Mouse (Mus musculus) ES-E14 (cell line): Measurements from ENCODE around the gene Mgrn1. TPM values are rescaled to one million over a fixed set of nuclear protein-coding genes. Genes with fewer than 3 reads are reported as not detected.

ENCODE experiments used
- DNase-seq: peaks from one replicate; pipeline ENCODE4 v3.0.0-alpha.2; 2013; ENCODE audit warnings: low read depth, low spot score
- H3K27ac ChIP-seq: 2 replicates; pipeline ENCODE4 v1.5.1; 2012; ENCODE audit warnings: low read depth, mild to moderate bottlenecking, low read length, moderate library complexity, mixed read lengths; ENCODE audit not compliant: poor library complexity, insufficient read depth, severe bottlenecking
- H3K36me3 ChIP-seq: 2 replicates; pipeline ENCODE4 v1.6.1; 2012; ENCODE audit warnings: mild to moderate bottlenecking, low read length, moderate library complexity, mixed read lengths; ENCODE audit not compliant: control insufficient read depth, poor library complexity, insufficient read depth, severe bottlenecking
- H3K4me1 ChIP-seq, 2 experiments: fragments of 150-350 bp in 1 of 2; sonication (generic) in 1 of 2; 2 replicates each; pipeline ENCODE4 v1.6.1; 2012; ENCODE audit warnings: low read length in 2 of 2, mild to moderate bottlenecking in 1 of 2, mixed read lengths in 1 of 2; ENCODE audit not compliant: control insufficient read depth in 2 of 2, insufficient read depth in 2 of 2, poor library complexity in 1 of 2
- H3K4me3 ChIP-seq, 2 experiments: fragments of 150-350 bp in 1 of 2; sonication (generic) in 1 of 2; 2 replicates each; pipeline ENCODE4 v1.5.1; 2012; ENCODE audit warnings: low read length in 2 of 2, low read depth in 1 of 2, mild to moderate bottlenecking in 1 of 2, mixed read lengths in 1 of 2; ENCODE audit not compliant: insufficient read depth in 1 of 2, poor library complexity in 1 of 2, severe bottlenecking in 1 of 2
- H3K9ac ChIP-seq: 2 replicates; pipeline ENCODE4 v1.6.1; 2012; ENCODE audit warnings: low read depth, mild to moderate bottlenecking, low read length, mixed read lengths; ENCODE audit not compliant: poor library complexity, insufficient read depth, severe bottlenecking
- H3K9me3 ChIP-seq: fragments of 150-350 bp; sonication (generic); 2 replicates; pipeline ENCODE4 v1.6.1; 2012; ENCODE audit warnings: low read depth, mild to moderate bottlenecking, low read length; ENCODE audit not compliant: control insufficient read depth, insufficient read depth
- CHD2 ChIP-seq: IDR thresholded peaks from 2 replicates; pipeline ENCODE4 v1.6.1; 2014; ENCODE audit warnings: mild to moderate bottlenecking, low read depth, low read length, inconsistent platforms
- HCFC1 ChIP-seq: IDR thresholded peaks from 2 replicates; pipeline ENCODE4 v1.6.1; 2012; ENCODE audit warnings: low read length, inconsistent platforms, borderline replicate concordance; ENCODE audit not compliant: insufficient read depth
- MAFK ChIP-seq: IDR thresholded peaks from 2 replicates; pipeline ENCODE4 v1.6.1; 2014; ENCODE audit warnings: mild to moderate bottlenecking, low read depth, low read length, inconsistent platforms; ENCODE audit not compliant: insufficient read depth
- ZC3H11A ChIP-seq: IDR thresholded peaks from 2 replicates; pipeline ENCODE4 v1.6.1; 2012; ENCODE audit warnings: low read depth, mild to moderate bottlenecking, inconsistent platforms, low read length, borderline replicate concordance
- ZNF384 ChIP-seq: IDR thresholded peaks from 2 replicates; pipeline ENCODE4 v1.6.1; 2012; ENCODE audit warnings: low read depth, low read length, inconsistent platforms
- in situ Hi-C, 2 experiments: fragments of 600-800 bp; cut with MboI; formaldehyde crosslinking; loops; one replicate each; pipeline ENCODE4 v1.15.1; 2025; ENCODE audit warnings: low sequenced_read_pairs in 2 of 2, inconsistent platforms in 1 of 2; ENCODE audit not compliant: unreplicated experiment in 2 of 2
- total RNA-seq: library from RNA; depleted of rRNA; stranded (reverse); fragments of 300-350 nt; gene quantifications from 2 replicates; pipeline ENCODE4 v1.2.3, GENCODE M21; 2012

Gene Mgrn1
- total RNA-seq, 1 experiment: 24.0 TPM

DNA sequence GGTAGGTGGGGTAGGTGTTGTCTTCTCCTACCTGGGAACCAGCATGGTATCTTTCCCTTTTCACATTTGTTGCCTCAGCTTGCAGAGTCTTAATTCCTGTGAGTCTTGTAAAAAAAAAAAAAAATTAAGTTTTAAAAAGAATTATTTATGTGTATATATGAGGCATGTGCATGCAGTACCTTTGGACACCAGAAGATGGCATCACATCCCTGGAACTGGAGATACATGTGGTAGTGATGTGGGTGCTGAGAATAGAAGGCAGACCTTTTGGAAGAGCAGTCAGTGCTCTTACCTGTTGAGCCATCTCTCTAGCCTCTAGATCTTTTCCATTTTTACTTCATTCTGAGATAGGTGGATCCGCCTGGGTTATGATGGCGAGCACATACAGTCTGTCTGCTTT, 23.7 kb downstream of the Mgrn1 start:
- Histone ChIP-seq H3K9ac (no peak overlapping the region), H3K4me3 (no peak overlapping the region), H3K36me3 (peaks cover 12% of the 10 kb centered on the region; the same call in 1 of the 2 replicates), H3K4me1 (peaks cover 7 to 8% of the 10 kb centered on the region in 2 experiments; a peak in 3 of 4 replicates), H3K9me3 (no peaks in the 10 kb centered on the region), H3K27ac (no peak overlapping the region)
- no peak for DNase-seq
- in situ Hi-C loops: no loop called here
- TF ChIP-seq ZC3H11A (no peak), MAFK (no peak), HCFC1 (no peak), ZNF384 (no peak), CHD2 (no peak)

GRCm38 (mm10) chr16:4910758-4911157, 24.7 kb downstream of the Mgrn1 start:
- DNase-seq: no peak
- TF ChIP-seq HCFC1: no peak
- TF ChIP-seq ZNF384: no peak
- TF ChIP-seq CHD2: no peak
- TF ChIP-seq MAFK: no peak
- no peak for TF ChIP-seq ZC3H11A
- no peaks in the 10 kb centered on the region for H3K9me3 ChIP-seq
- H3K4me1 ChIP-seq: peaks cover 7 to 8% of the 10 kb centered on the region in 2 experiments; a peak in 3 of 4 replicates
- no peak overlapping the region for H3K4me3 ChIP-seq
- in situ Hi-C loops: no loop called here
- H3K36me3 ChIP-seq: peaks cover 14% of the 10 kb centered on the region; the same call in 1 of the 2 replicates
- no peak overlapping the region for H3K9ac ChIP-seq
- H3K27ac ChIP-seq: no peak overlapping the region

- no peaks in the 10 kb centered on the region for H3K9me3 ChIP-seq
- TF ChIP-seq CHD2 (no peak), ZC3H11A (no peak), MAFK (no peak), HCFC1 (no peak), ZNF384 (no peak)
- H3K4me3 ChIP-seq: no peak overlapping the region
- peaks cover 19% of the 10 kb centered on the region; the same call in 1 of the 2 replicates for H3K36me3 ChIP-seq
- DNase-seq: no peak
- H3K4me1 ChIP-seq: peaks cover 7 to 14% of the 10 kb centered on the region in 2 experiments; a peak in 3 of 4 replicates
- H3K27ac ChIP-seq: no peak overlapping the region
- H3K9ac ChIP-seq: no peak overlapping the region
- in situ Hi-C loops: no loop called here
These were observed 26.1 kb downstream of the Mgrn1 start for GRCm38 (mm10) chr16:4912074-4912648.

DNA sequence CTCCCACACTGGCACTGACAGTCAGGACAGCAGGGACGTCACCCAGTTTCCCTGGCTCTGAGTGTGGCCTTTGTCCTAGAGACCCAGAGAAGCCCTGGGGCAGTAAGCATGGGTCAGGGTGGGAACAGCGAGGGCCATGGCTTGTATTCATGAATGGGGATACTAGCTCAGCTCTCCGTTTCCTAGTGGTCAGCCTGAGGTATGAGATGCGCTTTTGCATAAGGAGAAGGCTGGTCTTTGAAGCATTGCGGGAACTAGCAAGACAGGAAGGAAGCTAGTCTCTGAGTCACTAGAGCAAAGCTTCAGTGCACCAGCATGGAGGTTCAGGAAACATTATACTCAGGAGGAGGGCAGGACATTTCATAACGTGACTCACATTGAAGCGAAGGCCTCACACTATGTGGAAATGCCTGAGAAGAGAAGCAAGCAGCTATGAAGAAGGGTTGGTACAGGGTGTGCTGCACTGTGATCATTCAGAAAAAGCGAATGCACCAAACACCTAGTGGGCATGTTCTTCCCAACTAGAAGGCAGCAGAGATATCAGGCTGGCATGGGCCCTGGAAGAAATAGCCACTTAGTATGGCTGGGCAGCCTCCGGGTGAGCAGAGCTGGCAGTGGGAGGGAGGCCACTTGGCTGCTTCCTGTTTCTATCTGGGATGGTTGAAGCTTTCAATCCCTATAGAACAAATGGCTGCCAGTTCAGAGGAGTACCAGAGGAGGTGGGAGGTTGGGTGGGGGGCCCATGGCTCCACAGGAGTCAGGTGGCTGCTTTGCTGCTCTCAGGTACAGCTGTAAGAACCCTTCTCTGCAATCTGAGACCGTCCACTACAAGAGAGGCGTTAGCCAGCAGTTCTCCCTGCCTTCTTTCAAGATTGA, 27.1 kb downstream of the Mgrn1 start:
- no peak overlapping the region for H3K27ac ChIP-seq
- in situ Hi-C loops: no loop called here
- H3K4me3 ChIP-seq: no peak overlapping the region
- H3K9ac ChIP-seq: no peak overlapping the region
- TF ChIP-seq ZC3H11A (no peak), ZNF384 (no peak), CHD2 (no peak), MAFK (no peak), HCFC1 (no peak)
- H3K36me3 ChIP-seq: peaks cover 19% of the 10 kb centered on the region; the same call in 1 of the 2 replicates
- DNase-seq: no peak
- H3K9me3 ChIP-seq: no peaks in the 10 kb centered on the region
- H3K4me1 ChIP-seq: peaks cover 1 to 14% of the 10 kb centered on the region in 2 experiments; a peak in 2 of 4 replicates
